Mouse (Mus musculus): ENCODE data around the gene Zmiz1. TPM values are rescaled to one million over a fixed set of nuclear protein-coding genes. Genes with fewer than 3 reads are reported as not detected.
A peak's percentile ranks its signal among the peaks of the same experiment; 100 is the strongest.

Zmiz1 gene
- polyA plus RNA-seq, 1 experiment from 2014 or later = 57.0 TPM

GRCm38 (mm10) chr14:25459998-25460800, 1.2 kb downstream of the Zmiz1 start:
- Histone ChIP-seq H3K27me3 (ENCODE audit: control insufficient read depth, insufficient read depth, low read length) (no peaks in the 10 kb centered on the region), H3K9me3 (ENCODE audit: control insufficient read depth, low read length) (no peaks in the 10 kb centered on the region), H3K4me2 (replicated peaks; ENCODE audit: low read depth, low read length) (peak overlapping the region; percentile 78), H3K4me1 (replicated peaks; ENCODE audit: control insufficient read depth, insufficient read depth, low read length) (peaks cover 33% of the 10 kb centered on the region), H3K27ac (ENCODE audit: low read depth, low read length) (peak overlapping the region; percentile 100), H3K36me3 (ENCODE audit: control insufficient read depth, insufficient read depth, low read length) (no peaks in the 10 kb centered on the region), H3K9ac (ENCODE audit: low read depth, low read length) (peak overlapping the region; percentile 100), H3K4me3 (ENCODE audit: low read depth, low read length) (peak overlapping the region; percentile 99)
- DNase-seq (ENCODE audit: low spot score) (peak; percentile 66), ATAC-seq (ENCODE audit: low FRiP score) (no peak)
- 0% methylated on average over 61 of the region's 63 CpGs for WGBS

DNA sequence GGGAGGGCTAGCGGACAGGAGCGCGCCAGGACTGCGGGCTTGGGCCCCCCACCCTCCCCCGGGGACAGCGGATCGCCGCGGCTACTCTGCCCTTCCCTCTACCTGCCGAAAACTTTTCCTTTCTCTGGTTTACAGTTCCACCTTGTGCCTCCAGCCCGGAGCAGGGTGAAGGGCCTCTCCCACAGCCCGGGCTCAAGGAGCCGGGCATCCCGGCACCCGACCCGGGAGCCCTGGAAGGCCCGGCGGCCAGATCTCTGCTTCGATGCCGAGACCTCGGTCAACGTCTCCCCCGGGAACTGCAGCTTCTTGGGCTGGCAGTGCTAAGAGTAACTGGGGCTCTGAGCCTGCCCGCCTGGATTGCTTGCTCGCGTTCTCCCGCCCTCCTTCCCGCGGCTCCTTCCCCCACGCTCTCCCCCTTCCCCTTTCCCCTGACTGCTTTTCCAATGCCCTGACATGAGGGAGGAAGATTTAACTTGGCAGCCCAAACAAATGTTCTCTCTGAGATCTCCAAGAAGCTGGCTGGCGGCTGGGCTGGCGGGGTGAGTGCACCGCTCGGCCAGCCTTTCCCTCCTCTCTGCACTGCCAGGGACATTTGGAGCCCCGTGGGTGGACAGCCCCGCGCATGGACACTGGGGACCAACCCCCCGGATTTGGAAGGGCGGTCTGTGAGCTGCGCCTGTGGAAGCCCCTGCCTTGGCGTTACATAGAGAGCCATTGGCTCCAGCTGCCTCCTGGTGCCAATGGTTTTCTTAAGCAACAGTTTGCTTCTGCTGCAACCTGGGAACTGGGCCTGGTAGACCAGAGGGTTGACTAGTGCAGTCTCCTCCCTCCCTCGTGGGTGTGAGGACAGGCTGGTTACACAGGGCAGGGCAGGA, 2.1 kb downstream of the Zmiz1 start:
- DNase-seq (ENCODE audit: low spot score) (peak; percentile 70), ATAC-seq (ENCODE audit: low FRiP score) (no peak)
- Histone ChIP-seq H3K36me3 (ENCODE audit: control insufficient read depth, insufficient read depth, low read length) (no peaks in the 10 kb centered on the region), H3K9ac (ENCODE audit: low read depth, low read length) (peak overlapping the region; percentile 100), H3K4me2 (replicated peaks; ENCODE audit: low read depth, low read length) (peak overlapping the region; percentile 78), H3K27me3 (ENCODE audit: control insufficient read depth, insufficient read depth, low read length) (no peaks in the 10 kb centered on the region), H3K4me1 (replicated peaks; ENCODE audit: control insufficient read depth, insufficient read depth, low read length) (peaks cover 33% of the 10 kb centered on the region), H3K4me3 (ENCODE audit: low read depth, low read length) (peak overlapping the region; percentile 99), H3K27ac (ENCODE audit: low read depth, low read length) (peak overlapping the region; percentile 100), H3K9me3 (ENCODE audit: control insufficient read depth, low read length) (no peaks in the 10 kb centered on the region)
- WGBS = under 1% methylated on average over 41 of the region's 42 CpGs

DNA sequence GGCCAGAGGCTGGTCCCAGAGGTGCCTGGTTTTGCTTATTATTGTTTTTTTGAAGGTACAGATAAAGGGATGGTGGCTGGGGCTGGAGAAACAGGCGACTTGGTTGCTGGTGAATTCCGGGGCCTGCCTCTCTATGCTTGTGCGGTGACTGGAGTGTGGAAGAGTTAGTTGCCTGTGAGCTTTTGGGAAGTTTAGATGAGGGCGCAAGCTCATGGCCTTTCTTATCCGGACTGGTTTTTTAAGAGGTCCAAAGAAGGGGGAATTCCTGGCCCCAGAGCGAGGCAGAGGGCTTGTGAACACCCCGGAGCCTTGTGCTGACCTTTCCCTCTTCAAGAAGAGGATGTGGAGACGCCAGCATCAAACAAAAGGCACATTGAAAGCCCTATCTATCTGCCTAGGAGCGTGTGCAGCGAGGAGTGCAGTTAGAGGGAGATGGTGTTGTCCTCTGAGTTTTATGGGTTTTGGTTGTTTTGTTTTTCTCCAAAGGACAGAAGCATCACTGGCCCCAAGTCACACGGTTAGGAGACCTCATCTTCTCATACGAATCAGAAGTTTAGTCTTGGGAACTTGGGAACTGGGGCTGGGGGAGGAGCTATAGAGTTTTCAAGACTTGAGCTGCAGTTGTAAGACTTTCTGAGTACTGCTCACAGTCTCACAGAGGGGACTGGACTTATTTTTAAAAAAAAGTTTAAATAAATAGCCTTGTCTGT, 2.8 kb downstream of the Zmiz1 start:
- no peaks in the 10 kb centered on the region for H3K36me3 ChIP-seq (ENCODE audit: control insufficient read depth, insufficient read depth, low read length)
- no peak for ATAC-seq (ENCODE audit: low FRiP score)
- H3K9ac ChIP-seq (ENCODE audit: low read depth, low read length) = peak overlapping the region; percentile 100
- peak overlapping the region; percentile 100 for H3K27ac ChIP-seq (ENCODE audit: low read depth, low read length)
- H3K4me1 ChIP-seq (replicated peaks; ENCODE audit: control insufficient read depth, insufficient read depth, low read length) = peaks cover 31% of the 10 kb centered on the region
- no peaks in the 10 kb centered on the region for H3K9me3 ChIP-seq (ENCODE audit: control insufficient read depth, low read length)
- peak overlapping the region; percentile 78 for H3K4me2 ChIP-seq (replicated peaks; ENCODE audit: low read depth, low read length)
- peak; percentile 37 for DNase-seq (ENCODE audit: low spot score)
- peak overlapping the region; percentile 99 for H3K4me3 ChIP-seq (ENCODE audit: low read depth, low read length)
- no peaks in the 10 kb centered on the region for H3K27me3 ChIP-seq (ENCODE audit: control insufficient read depth, insufficient read depth, low read length)
- 2% methylated on average over 12 of the region's 12 CpGs for WGBS

- H3K9ac ChIP-seq (ENCODE audit: low read depth, low read length) = no peak overlapping the region
- peaks cover 33% of the 10 kb centered on the region for H3K4me1 ChIP-seq (replicated peaks; ENCODE audit: control insufficient read depth, insufficient read depth, low read length)
- H3K4me3 ChIP-seq (ENCODE audit: low read depth, low read length) = no peak overlapping the region
- H3K9me3 ChIP-seq (ENCODE audit: control insufficient read depth, low read length) = no peaks in the 10 kb centered on the region
- 0 out of 2 replicates have a peak overlapping the region, but pooled peaks have one; percentile 1 for H3K27ac ChIP-seq (ENCODE audit: low read depth, low read length)
- H3K27me3 ChIP-seq (ENCODE audit: control insufficient read depth, insufficient read depth, low read length) = no peaks in the 10 kb centered on the region
- H3K4me2 ChIP-seq (replicated peaks; ENCODE audit: low read depth, low read length) = peak overlapping the region; percentile 25
- no peaks in the 10 kb centered on the region for H3K36me3 ChIP-seq (ENCODE audit: control insufficient read depth, insufficient read depth, low read length)
- DNase-seq (ENCODE audit: low spot score) (no peak), ATAC-seq (ENCODE audit: low FRiP score) (no peak)
- WGBS = 0% methylated on average over 1 of the region's 1 CpGs
Observed at GRCm38 (mm10) chr14:25462975-25463374, 4.0 kb downstream of the Zmiz1 start.

DNA sequence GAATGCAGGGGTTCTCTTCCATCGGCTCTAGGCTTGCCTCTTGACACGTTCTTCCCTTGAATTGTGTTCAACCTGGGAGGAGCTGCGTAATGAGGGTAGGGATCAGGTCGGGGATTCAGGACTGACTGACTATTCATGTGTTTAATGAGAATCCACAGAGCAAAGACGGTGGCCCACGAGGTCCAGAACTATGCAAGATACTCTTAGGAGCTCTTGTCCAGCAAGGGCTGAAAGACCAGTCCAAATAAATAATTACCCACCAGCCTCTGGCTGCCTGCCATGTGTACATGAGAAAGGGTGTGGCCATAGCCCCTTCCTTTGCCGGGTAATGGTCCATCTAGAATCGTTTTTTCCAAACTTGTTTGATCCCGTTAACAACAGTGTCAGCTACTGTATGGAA, 4.9 kb downstream of the Zmiz1 start:
- Histone ChIP-seq H3K9ac (ENCODE audit: low read depth, low read length) (no peak overlapping the region), H3K9me3 (ENCODE audit: control insufficient read depth, low read length) (no peaks in the 10 kb centered on the region), H3K4me1 (replicated peaks; ENCODE audit: control insufficient read depth, insufficient read depth, low read length) (peaks cover 34% of the 10 kb centered on the region), H3K36me3 (ENCODE audit: control insufficient read depth, insufficient read depth, low read length) (no peaks in the 10 kb centered on the region), H3K27ac (ENCODE audit: low read depth, low read length) (no peak overlapping the region), H3K4me3 (ENCODE audit: low read depth, low read length) (no peak overlapping the region), H3K4me2 (replicated peaks; ENCODE audit: low read depth, low read length) (no peak overlapping the region), H3K27me3 (ENCODE audit: control insufficient read depth, insufficient read depth, low read length) (no peaks in the 10 kb centered on the region)
- DNase-seq (ENCODE audit: low spot score) (no peak), ATAC-seq (ENCODE audit: low FRiP score) (no peak)
- 53% methylated on average over 9 of the region's 9 CpGs for WGBS

DNA sequence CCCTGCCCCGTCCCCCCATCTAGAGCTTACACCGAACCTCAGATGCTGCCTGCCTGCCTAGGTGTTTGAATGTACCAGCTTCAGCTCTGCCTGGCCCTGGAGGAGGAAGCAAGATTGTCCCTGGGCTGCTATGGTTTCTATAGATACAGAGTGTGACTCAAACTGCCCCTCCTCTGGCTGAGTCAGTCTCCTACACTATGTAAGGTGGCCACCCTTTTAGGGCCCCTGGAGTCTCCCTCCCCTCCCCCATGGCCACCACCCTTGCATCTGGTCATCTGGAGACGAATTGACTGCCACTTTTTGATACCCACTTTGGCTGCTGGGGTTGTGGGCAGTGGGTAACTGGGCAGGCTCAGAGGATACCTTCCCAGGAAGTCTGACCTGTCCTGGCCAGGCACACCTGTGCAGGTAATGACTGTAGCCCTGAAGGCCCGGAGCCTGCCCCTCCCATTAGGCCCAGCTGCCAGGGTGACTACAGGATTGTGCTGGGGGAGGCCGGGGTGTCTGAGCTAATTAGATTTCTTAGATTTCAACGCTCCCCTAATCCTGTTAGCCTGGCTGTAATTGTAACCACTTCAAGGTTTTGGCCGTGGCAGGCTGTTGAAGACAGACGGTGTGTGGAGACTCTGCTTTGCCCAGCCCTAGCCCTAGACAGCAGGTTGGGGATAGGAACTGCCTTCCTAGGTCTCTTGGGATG, 5.8 kb downstream of the Zmiz1 start:
- no peak overlapping the region for H3K4me3 ChIP-seq (ENCODE audit: low read depth, low read length)
- 58% methylated on average over 8 of the region's 8 CpGs for WGBS
- DNase-seq (ENCODE audit: low spot score) (no peak), ATAC-seq (ENCODE audit: low FRiP score) (no peak)
- no peaks in the 10 kb centered on the region for H3K27me3 ChIP-seq (ENCODE audit: control insufficient read depth, insufficient read depth, low read length)
- peaks cover 35% of the 10 kb centered on the region for H3K4me1 ChIP-seq (replicated peaks; ENCODE audit: control insufficient read depth, insufficient read depth, low read length)
- H3K27ac ChIP-seq (ENCODE audit: low read depth, low read length) = no peak overlapping the region
- no peaks in the 10 kb centered on the region for H3K36me3 ChIP-seq (ENCODE audit: control insufficient read depth, insufficient read depth, low read length)
- no peaks in the 10 kb centered on the region for H3K9me3 ChIP-seq (ENCODE audit: control insufficient read depth, low read length)
- H3K4me2 ChIP-seq (replicated peaks; ENCODE audit: low read depth, low read length) = no peak overlapping the region
- no peak overlapping the region for H3K9ac ChIP-seq (ENCODE audit: low read depth, low read length)

GRCm38 (mm10) chr14:25466361-25466760, 7.4 kb downstream of the Zmiz1 start:
- no peak overlapping the region for H3K27ac ChIP-seq (ENCODE audit: low read depth, low read length)
- no peak overlapping the region for H3K4me3 ChIP-seq (ENCODE audit: low read depth, low read length)
- no peaks in the 10 kb centered on the region for H3K36me3 ChIP-seq (ENCODE audit: control insufficient read depth, insufficient read depth, low read length)
- H3K4me1 ChIP-seq (replicated peaks; ENCODE audit: control insufficient read depth, insufficient read depth, low read length) = peaks cover 35% of the 10 kb centered on the region
- H3K9me3 ChIP-seq (ENCODE audit: control insufficient read depth, low read length) = no peaks in the 10 kb centered on the region
- no peaks in the 10 kb centered on the region for H3K27me3 ChIP-seq (ENCODE audit: control insufficient read depth, insufficient read depth, low read length)
- ATAC-seq (ENCODE audit: low FRiP score) (no peak), DNase-seq (ENCODE audit: low spot score) (no peak)
- 75% methylated on average over 4 of the region's 4 CpGs for WGBS
- H3K9ac ChIP-seq (ENCODE audit: low read depth, low read length) = no peak overlapping the region
- no peak overlapping the region for H3K4me2 ChIP-seq (replicated peaks; ENCODE audit: low read depth, low read length)

Data from hindbrain, embryonic 11.5 days (tissue).